Mouse (Mus musculus) stomach, embryonic 16.5 days (tissue): ENCODE measurements around the gene Spats1. TPM values are rescaled to one million over a fixed set of nuclear protein-coding genes. Genes with fewer than 3 reads are reported as not detected.

Experiments used
- ATAC-seq: fragments of 200-750 bp; cut with Nextera tagmentation; 2 replicates; pipeline ENCODE4 v1.8.0; 2017; ENCODE audit warnings: moderate number of reproducible peaks, moderate TSS enrichment; ENCODE audit not compliant: insufficient read depth, low FRiP score
- H3K27ac ChIP-seq: fragments of 300-500 bp; sonication (generic); 2 replicates; pipeline ENCODE4 v1.5.1; 2014; ENCODE audit warnings: low read length
- H3K27me3 ChIP-seq: fragments of 300-500 bp; sonication (generic); 2 replicates; pipeline ENCODE4 v1.6.1; 2014; ENCODE audit warnings: low read length, control low read depth, mixed read lengths; ENCODE audit not compliant: control insufficient read depth, insufficient read depth
- H3K36me3 ChIP-seq: fragments of 300-500 bp; sonication (generic); 2 replicates; pipeline ENCODE4 v1.6.1; 2014; ENCODE audit warnings: low read length; ENCODE audit not compliant: control insufficient read depth, insufficient read depth
- H3K4me1 ChIP-seq: fragments of 300-500 bp; sonication (generic); 2 replicates; pipeline ENCODE4 v1.6.1; 2014; ENCODE audit warnings: low read length, control low read depth, mixed read lengths; ENCODE audit not compliant: control insufficient read depth, insufficient read depth
- H3K4me2 ChIP-seq: fragments of 300-500 bp; sonication (generic); 2 replicates; pipeline ENCODE4 v1.6.1; 2014; ENCODE audit warnings: low read depth, low read length, mixed read lengths
- H3K4me3 ChIP-seq: fragments of 300-500 bp; sonication (generic); replicated peaks from 2 replicates; pipeline ENCODE4 v1.5.1; 2014; ENCODE audit warnings: mild to moderate bottlenecking, low read length
- H3K9ac ChIP-seq: fragments of 300-500 bp; sonication (generic); 2 replicates; pipeline ENCODE4 v1.6.1; 2014; ENCODE audit warnings: low read length
- H3K9me3 ChIP-seq: fragments of 300-500 bp; sonication (generic); replicated peaks from 2 replicates; pipeline ENCODE4 v1.6.1; 2016; ENCODE audit warnings: low read length, control low read depth; ENCODE audit not compliant: control insufficient read depth
- WGBS: fragments of 180-500 bp; shearing (Covaris S2); extraction: QIAGEN DNeasy Blood & Tissue Kit; methylation state at CpG from one replicate; pipeline ENCODE4 v1.1.7; 2014; 5-methylcytosine and 5-hydroxymethylcytosine counted together
- polyA plus RNA-seq: library from polyadenylated mRNA; unstranded; fragments of >200 nt; fragmentation: Nextera tagmentation; extraction: Ambion mirVana; gene quantifications from 2 replicates; pipeline ENCODE4 v1.2.1, GENCODE M21; 2015

Spats1 gene
- polyA plus RNA-seq, 1 experiment from 2014 or later = 0.08 TPM

- Histone ChIP-seq H3K27ac (no peak overlapping the region), H3K36me3 (no peaks in the 10 kb centered on the region), H3K4me2 (no peak overlapping the region), H3K9ac (no peak overlapping the region), H3K9me3 (no peaks in the 10 kb centered on the region), H3K4me3 (no peak overlapping the region), H3K27me3 (peaks cover 4% of the 10 kb centered on the region; the same call in 1 of the 2 replicates), H3K4me1 (peaks cover 8% of the 10 kb centered on the region; the same call in 1 of the 2 replicates)
- ATAC-seq = no peak
- 12% methylated on average over 12 of the region's 12 CpGs for WGBS
These were observed 3.1 kb upstream of the Spats1 start for GRCm38 (mm10) chr17:45478234-45478825.

GRCm38 (mm10) chr17:45474146-45474545 lies 1.1 kb downstream of the Spats1 start:
- Histone ChIP-seq H3K36me3 (no peaks in the 10 kb centered on the region), H3K4me2 (peak overlapping the region; percentile 69), H3K9me3 (no peaks in the 10 kb centered on the region), H3K4me1 (peaks cover 8% of the 10 kb centered on the region; the same call in 1 of the 2 replicates), H3K4me3 (peak overlapping the region; percentile 42; the same call in 1 of the 2 replicates), H3K9ac (peak overlapping the region; percentile 58; the same call in 1 of the 2 replicates), H3K27me3 (peaks cover 4% of the 10 kb centered on the region; the same call in 1 of the 2 replicates), H3K27ac (no peak overlapping the region)
- WGBS = 67% methylated on average over 8 of the region's 8 CpGs
- ATAC-seq = no peak

- H3K9me3 ChIP-seq = no peaks in the 10 kb centered on the region
- H3K9ac ChIP-seq = no peak overlapping the region
- no peaks in the 10 kb centered on the region for H3K36me3 ChIP-seq
- peaks cover 4% of the 10 kb centered on the region; the same call in 1 of the 2 replicates for H3K27me3 ChIP-seq
- H3K27ac ChIP-seq = no peak overlapping the region
- no peak overlapping the region for H3K4me3 ChIP-seq
- 72% methylated on average over 6 of the region's 6 CpGs for WGBS
- no peak overlapping the region for H3K4me2 ChIP-seq
- ATAC-seq = no peak
- peaks cover 8% of the 10 kb centered on the region; the same call in 1 of the 2 replicates for H3K4me1 ChIP-seq
These were observed 1.5 kb downstream of the Spats1 start for GRCm38 (mm10) chr17:45473667-45474066.

- H3K9me3 ChIP-seq = no peaks in the 10 kb centered on the region
- ATAC-seq = no peak
- H3K27me3 ChIP-seq = peaks cover 4% of the 10 kb centered on the region; the same call in 1 of the 2 replicates
- no peak overlapping the region for H3K4me3 ChIP-seq
- peaks cover 8% of the 10 kb centered on the region; the same call in 1 of the 2 replicates for H3K4me1 ChIP-seq
- H3K4me2 ChIP-seq = no peak overlapping the region
- no peak overlapping the region for H3K27ac ChIP-seq
- H3K36me3 ChIP-seq = no peaks in the 10 kb centered on the region
- 77% methylated on average over 7 of the region's 7 CpGs for WGBS
- H3K9ac ChIP-seq = no peak overlapping the region
These were observed 4.5 kb downstream of the Spats1 start for GRCm38 (mm10) chr17:45470726-45471125.

GRCm38 (mm10) chr17:45468302-45468701 lies 6.9 kb downstream of the Spats1 start:
- H3K4me1 ChIP-seq = no peaks in the 10 kb centered on the region
- H3K9ac ChIP-seq = no peak overlapping the region
- H3K27me3 ChIP-seq = no peaks in the 10 kb centered on the region
- H3K9me3 ChIP-seq = no peaks in the 10 kb centered on the region
- ATAC-seq = no peak
- 82% methylated on average over 5 of the region's 5 CpGs for WGBS
- no peaks in the 10 kb centered on the region for H3K36me3 ChIP-seq
- no peak overlapping the region for H3K4me3 ChIP-seq
- no peak overlapping the region for H3K4me2 ChIP-seq
- H3K27ac ChIP-seq = no peak overlapping the region

GRCm38 (mm10) chr17:45466701-45467100 lies 8.5 kb downstream of the Spats1 start:
- no peak overlapping the region for H3K4me2 ChIP-seq
- no peak for ATAC-seq
- H3K4me3 ChIP-seq = no peak overlapping the region
- no peak overlapping the region for H3K9ac ChIP-seq
- 64% methylated on average over 2 of the region's 2 CpGs for WGBS
- no peaks in the 10 kb centered on the region for H3K36me3 ChIP-seq
- no peaks in the 10 kb centered on the region for H3K4me1 ChIP-seq
- no peaks in the 10 kb centered on the region for H3K9me3 ChIP-seq
- no peaks in the 10 kb centered on the region for H3K27me3 ChIP-seq
- H3K27ac ChIP-seq = no peak overlapping the region

GRCm38 (mm10) chr17:45464255-45464654 lies 11.0 kb downstream of the Spats1 start:
- no peak for ATAC-seq
- Histone ChIP-seq H3K4me2 (no peak overlapping the region), H3K9me3 (no peaks in the 10 kb centered on the region), H3K9ac (no peak overlapping the region), H3K27ac (no peak overlapping the region), H3K36me3 (no peaks in the 10 kb centered on the region), H3K4me3 (no peak overlapping the region), H3K4me1 (no peaks in the 10 kb centered on the region), H3K27me3 (no peaks in the 10 kb centered on the region)
- WGBS = 83% methylated on average over 9 of the region's 9 CpGs

- Histone ChIP-seq H3K4me2 (no peak overlapping the region), H3K27ac (no peak overlapping the region), H3K9ac (no peak overlapping the region), H3K4me1 (no peaks in the 10 kb centered on the region), H3K9me3 (no peaks in the 10 kb centered on the region), H3K27me3 (no peaks in the 10 kb centered on the region), H3K4me3 (no peak overlapping the region), H3K36me3 (no peaks in the 10 kb centered on the region)
- 97% methylated on average over 4 of the region's 4 CpGs for WGBS
- ATAC-seq = no peak
These were observed 12.7 kb downstream of the Spats1 start for GRCm38 (mm10) chr17:45462506-45462905.

- Histone ChIP-seq H3K27ac (no peak overlapping the region), H3K4me1 (no peaks in the 10 kb centered on the region), H3K4me3 (no peak overlapping the region), H3K9ac (no peak overlapping the region), H3K27me3 (no peaks in the 10 kb centered on the region), H3K36me3 (no peaks in the 10 kb centered on the region), H3K4me2 (no peak overlapping the region), H3K9me3 (no peaks in the 10 kb centered on the region)
- no peak for ATAC-seq
- 88% methylated on average over 8 of the region's 8 CpGs for WGBS
These were observed 16.2 kb downstream of the Spats1 start for GRCm38 (mm10) chr17:45459062-45459461.
